In genomic region chr15:12108200-12108599, GRCm38 (mm10) we compare ENCODE assay signal across 13 mouse cellular contexts. TPM values are rescaled to one million over a fixed set of nuclear protein-coding genes. Genes with fewer than 3 reads are reported as not detected.
DNase-seq lines count a peak whose midpoint lies in the region; ATAC-seq and TF ChIP-seq lines count a peak whose summit lies in the region.
"Had no signal": no experiment of that assay in that cellular context is flagged by ENCODE, and none has a peak within 500 bp of the region (broad histone marks: within the 10 kb centered on the region; RNA-seq: fewer than 3 reads in every experiment).

No protein-coding gene starts in this region.

- TF ChIP-seq CTCF in kidney, adult 2 months (conservative IDR thresholded peaks at IDR 0.05; ENCODE audit: insufficient read depth, insufficient read length, low read depth, low read length) = peak; percentile 16; the same call in 1 of the 2 replicates
- peak in 1 of 2 experiments; percentile 30; a peak in 2 of 4 replicates for TF ChIP-seq CTCF in CH12.LX (conservative IDR thresholded peaks at IDR 0.05 in 1 of 2, IDR thresholded peaks at IDR 0.05 in 1 of 2; ENCODE audit: low read depth in 2 of 2, low read length in 2 of 2)

- no peak for TF ChIP-seq EP300 in CH12.LX (IDR thresholded peaks at IDR 0.05; ENCODE audit: low read length)

- no peak overlapping the region for H3K9ac ChIP-seq in CH12.LX (ENCODE audit: insufficient read depth, low read depth)
- no peak overlapping the region for H3K9ac ChIP-seq in hindbrain, embryonic 12.5 days
- H3K9ac ChIP-seq in forebrain, embryonic 15.5 days (replicated peaks) = no peak overlapping the region
- H3K9ac ChIP-seq: forebrain, postnatal 0 days; heart, embryonic 13.5 days had no signal

- in situ Hi-C loops in CH12.LX (cut with MboI; ENCODE audit: low pct_ligation_motif_present, low pct_unique_long_range_greater_than_20kb, low sequenced_read_pairs) = no loop called here

- H3K4me1 ChIP-seq in kidney, adult 2 months (ENCODE audit: control insufficient read depth, insufficient read depth, low read length) = no peaks in the 10 kb centered on the region
- H3K4me1 ChIP-seq in CH12.LX (ENCODE audit: control insufficient read depth in 1 of 2, insufficient read depth in 2 of 2) = peaks cover 6 to 28% of the 10 kb centered on the region in 2 experiments
- H3K4me1 ChIP-seq in hindbrain, embryonic 12.5 days = no peaks in the 10 kb centered on the region
- H3K4me1 ChIP-seq in forebrain, embryonic 15.5 days = no peaks in the 10 kb centered on the region

- H3K4me2 ChIP-seq in CH12.LX (ENCODE audit: insufficient read depth, low read depth, poor library complexity, severe bottlenecking) = no peak overlapping the region
- no peak overlapping the region for H3K4me2 ChIP-seq in hindbrain, embryonic 12.5 days (replicated peaks)
- H3K4me2 ChIP-seq in forebrain, embryonic 15.5 days (replicated peaks) = no peak overlapping the region
- H3K4me2 ChIP-seq: heart, embryonic 13.5 days had no signal

- dilution Hi-C loops in CH12.LX (cut with MboI; ENCODE audit: extremely low pct_ligation_motif_present, extremely low pct_unique_long_range_greater_than_20kb, low sequenced_read_pairs) = no loop called here

- no peak overlapping the region for H3K4me3 ChIP-seq in kidney, adult 2 months (ENCODE audit: insufficient read depth, low read depth, low read length)
- H3K4me3 ChIP-seq in CH12.LX (replicated peaks in 1 of 3; ENCODE audit: low read depth in 2 of 3, low read length in 2 of 3, poor library complexity in 1 of 3) = no peak overlapping the region
- no peak overlapping the region for H3K4me3 ChIP-seq in hindbrain, embryonic 12.5 days
- H3K4me3 ChIP-seq in forebrain, embryonic 15.5 days = no peak overlapping the region
- H3K4me3 ChIP-seq: heart, embryonic 13.5 days had no signal

- H3K9me3 ChIP-seq in CH12.LX (replicated peaks; ENCODE audit: low read length) = no peaks in the 10 kb centered on the region
- H3K9me3 ChIP-seq in hindbrain, embryonic 12.5 days (replicated peaks) = no peaks in the 10 kb centered on the region
- no peaks in the 10 kb centered on the region for H3K9me3 ChIP-seq in forebrain, embryonic 15.5 days
- H3K9me3 ChIP-seq: heart, embryonic 13.5 days had no signal

- TF ChIP-seq POLR2A in kidney, adult 2 months (IDR thresholded peaks at IDR 0.05; ENCODE audit: low read depth, low read length) = no peak
- no peak for TF ChIP-seq POLR2A in CH12.LX (IDR thresholded peaks at IDR 0.05; ENCODE audit: low read depth, low read length)

- peak; percentile 13 for DNase-seq in kidney, adult 2 months
- DNase-seq in kidney, adult 11 months = no peak
- DNase-seq in CH12.LX (ENCODE audit: extremely low read depth) = no peak
- DNase-seq in embryo, embryonic 10 days (ENCODE audit: low spot score) = no peak
- DNase-seq: adrenal gland, adult 8-10 months; cerebellum, adult 2 months; forebrain, postnatal 0 days; kidney, adult 8-10 months had no signal

- WGBS in kidney, adult 2 months = 82% methylated on average over 4 of the region's 4 CpGs
- 82% methylated on average over 4 of the region's 4 CpGs for WGBS in hindbrain, embryonic 12.5 days
- 75% methylated on average over 4 of the region's 4 CpGs for WGBS in forebrain, embryonic 15.5 days

- no peak overlapping the region for H3K27ac ChIP-seq in kidney, adult 2 months (ENCODE audit: insufficient read depth, low read depth, low read length)
- H3K27ac ChIP-seq in CH12.LX (ENCODE audit: insufficient read depth, low read depth) = no peak overlapping the region
- no peak overlapping the region for H3K27ac ChIP-seq in hindbrain, embryonic 12.5 days
- H3K27ac ChIP-seq in forebrain, embryonic 15.5 days (replicated peaks) = no peak overlapping the region
- H3K27ac ChIP-seq: heart, embryonic 13.5 days had no signal

- peak; percentile 67 for ATAC-seq in granulocyte monocyte progenitor cell, adult 5-6 weeks (replicated peaks; ENCODE audit: poor library complexity, severe bottlenecking)
- peak; percentile 92 for ATAC-seq in megakaryocyte-erythroid progenitor cell, adult 5-6 weeks (replicated peaks; ENCODE audit: low FRiP score, low TSS enrichment, poor library complexity, severe bottlenecking)
- ATAC-seq in hindbrain, embryonic 12.5 days (ENCODE audit: low FRiP score) = no peak
- no peak for ATAC-seq in forebrain, embryonic 15.5 days (replicated peaks)
- ATAC-seq: forebrain, postnatal 0 days had no signal

- H3K79me2 ChIP-seq in CH12.LX (replicated peaks; ENCODE audit: control insufficient read depth, extremely low read depth, insufficient read depth, poor library complexity, severe bottlenecking) = no peaks in the 10 kb centered on the region

- TF ChIP-seq RAD21 in CH12.LX (IDR thresholded peaks at IDR 0.05; ENCODE audit: low read depth, low read length) = peak; percentile 29

- H3K27me3 ChIP-seq in kidney, adult 2 months (replicated peaks; ENCODE audit: control insufficient read depth, insufficient read depth, low read length) = no peaks in the 10 kb centered on the region
- no peaks in the 10 kb centered on the region for H3K27me3 ChIP-seq in CH12.LX (replicated peaks)
- no peaks in the 10 kb centered on the region for H3K27me3 ChIP-seq in hindbrain, embryonic 12.5 days
- no peaks in the 10 kb centered on the region for H3K27me3 ChIP-seq in forebrain, embryonic 15.5 days
- H3K27me3 ChIP-seq: heart, embryonic 13.5 days had no signal

- H3K36me3 ChIP-seq in kidney, adult 2 months (ENCODE audit: control insufficient read depth, insufficient read depth, low read length) = no peaks in the 10 kb centered on the region
- H3K36me3 ChIP-seq in CH12.LX (replicated peaks in 1 of 2; ENCODE audit: control insufficient read depth in 1 of 2, insufficient read depth in 1 of 2, low read length in 1 of 2) = no peaks in the 10 kb centered on the region
- no peaks in the 10 kb centered on the region for H3K36me3 ChIP-seq in hindbrain, embryonic 12.5 days
- no peaks in the 10 kb centered on the region for H3K36me3 ChIP-seq in forebrain, embryonic 15.5 days
- H3K36me3 ChIP-seq: heart, embryonic 13.5 days had no signal

TF ChIP-seq in CH12.LX, 34 proteins besides CTCF, POLR2A, EP300 and RAD21:
- TF ChIP-seq BHLHE40 (IDR thresholded peaks at IDR 0.05; ENCODE audit: low read depth, low read length) (no peak), SMC3 (IDR thresholded peaks at IDR 0.05; ENCODE audit: low read depth, low read length) (peak; percentile 13)

RNA-seq across cellular contexts. Expression of gene Zfr, which starts 9.4 kb away (rescaled TPM):
- 79.8 and 80.8 TPM in 2 replicates for polyA plus RNA-seq in kidney, adult 2 months (2012; rRNA removed)
- total RNA-seq in CH12.LX (2012; rRNA removed) (47.5 and 49.1 TPM in 2 replicates), CH12.LX (2014; rRNA removed) (84.9 and 99.0 TPM in 2 replicates)
- polyA plus RNA-seq in CH12.LX (2012; ENCODE audit: insufficient read length, low read depth) = 89.3 and 89.8 TPM in 2 replicates
- 76.0 and 125 TPM in 2 replicates for total RNA-seq in granulocyte monocyte progenitor cell, adult 5-6 weeks (2014; fragmentation: Nextera tagmentation)
- 52.6 and 85.7 TPM in 2 replicates for total RNA-seq in granulocyte monocyte progenitor cell, adult 5-6 weeks (2017)
- total RNA-seq in megakaryocyte-erythroid progenitor cell, adult 5-6 weeks (2014; fragmentation: Nextera tagmentation) = 100 and 123 TPM in 2 replicates
- total RNA-seq in megakaryocyte-erythroid progenitor cell, adult 5-6 weeks (2017) = 61.9 and 71.9 TPM in 2 replicates
- 127 and 132 TPM in 2 replicates for polyA plus RNA-seq in hindbrain, embryonic 12.5 days (2016; fragmentation: Nextera tagmentation; extraction: Ambion mirVana)
- 124 and 125 TPM in 2 replicates for polyA plus RNA-seq in forebrain, embryonic 15.5 days (2015; fragmentation: Nextera tagmentation; extraction: Ambion mirVana)

Comparison
In these comparisons a context has a peak if more than half of its experiments do, and no peak if none do; other contexts are left out.
1. ATAC-seq: peak in granulocyte monocyte progenitor cell, adult 5-6 weeks (single experiment) and megakaryocyte-erythroid progenitor cell, adult 5-6 weeks (single experiment); none in hindbrain, embryonic 12.5 days (single experiment) and forebrain, embryonic 15.5 days (single experiment).